Mouse (Mus musculus): ENCODE results near the gene Pgap3. TPM values are rescaled to one million over a fixed set of nuclear protein-coding genes. Genes with fewer than 3 reads are reported as not detected.

Pgap3 gene
- polyA plus RNA-seq, 1 experiment from 2014 or later = 8.2 TPM

DNA sequence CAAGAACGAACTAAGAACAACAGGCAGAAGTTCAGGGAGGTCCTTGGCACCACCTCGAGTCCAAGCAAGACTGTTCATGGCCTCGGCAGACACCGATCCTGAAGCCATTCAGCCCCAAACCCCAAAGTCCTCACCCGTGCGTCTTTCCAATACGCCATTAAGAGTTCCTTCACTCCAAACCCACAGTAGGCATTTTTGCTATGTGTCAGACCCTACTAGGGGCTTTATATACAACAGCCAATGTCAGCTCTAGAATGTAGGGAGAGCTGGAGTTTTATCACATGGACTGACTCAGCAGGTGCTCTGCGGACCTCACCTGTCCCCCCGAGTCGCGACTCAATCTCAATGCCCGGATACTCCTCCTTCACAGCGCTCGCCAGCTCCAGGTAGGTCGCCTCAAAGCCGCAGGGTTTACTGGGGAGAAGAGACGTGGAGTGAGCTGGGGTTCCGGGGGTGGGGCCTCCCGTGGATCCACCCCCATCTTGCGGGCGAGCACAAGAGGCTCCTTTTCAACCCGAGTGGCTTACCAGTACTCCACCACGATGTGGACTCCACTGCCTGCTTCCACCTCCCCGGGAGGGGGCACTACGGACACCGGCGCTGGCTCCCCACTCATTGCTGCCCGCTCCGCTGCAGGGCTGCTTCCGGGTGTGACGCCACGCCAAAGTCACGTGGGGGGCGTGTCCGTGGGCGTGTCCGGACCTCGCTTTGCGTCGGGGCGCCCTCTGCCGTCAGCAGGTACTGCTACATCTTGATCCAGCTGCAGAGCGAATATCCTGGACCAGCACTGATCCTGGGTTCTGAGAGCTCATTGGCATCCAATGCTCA, 38.3 kb upstream of the Pgap3 start, which contains the start of gene Mien1:
Mien1 (minus strand) TSS at position 661 of the 828 bp plus-strand sequence.
- Histone ChIP-seq H3K9ac (ENCODE audit: low read depth, low read length) (peak within 1 kb of the TSS; percentile 75), H3K36me3 (ENCODE audit: control insufficient read depth, insufficient read depth, low read length) (no peaks in the 10 kb centered on the region), H3K4me2 (ENCODE audit: low read length) (peak within 1 kb of the TSS; percentile 92), H3K27ac (ENCODE audit: low read depth, low read length) (peak within 1 kb of the TSS; percentile 69), H3K27me3 (replicated peaks; ENCODE audit: control insufficient read depth, insufficient read depth, low read length) (no peaks in the 10 kb centered on the region), H3K9me3 (ENCODE audit: control insufficient read depth, low read length) (no peaks in the 10 kb centered on the region), H3K4me1 (ENCODE audit: control insufficient read depth, insufficient read depth, low read depth, low read length) (peaks cover 3% of the 10 kb centered on the region), H3K4me3 (ENCODE audit: low read length) (peak within 1 kb of the TSS; percentile 78)
- ATAC-seq = peak; percentile 93
- WGBS = 2% methylated on average over 43 of the region's 43 CpGs

DNA sequence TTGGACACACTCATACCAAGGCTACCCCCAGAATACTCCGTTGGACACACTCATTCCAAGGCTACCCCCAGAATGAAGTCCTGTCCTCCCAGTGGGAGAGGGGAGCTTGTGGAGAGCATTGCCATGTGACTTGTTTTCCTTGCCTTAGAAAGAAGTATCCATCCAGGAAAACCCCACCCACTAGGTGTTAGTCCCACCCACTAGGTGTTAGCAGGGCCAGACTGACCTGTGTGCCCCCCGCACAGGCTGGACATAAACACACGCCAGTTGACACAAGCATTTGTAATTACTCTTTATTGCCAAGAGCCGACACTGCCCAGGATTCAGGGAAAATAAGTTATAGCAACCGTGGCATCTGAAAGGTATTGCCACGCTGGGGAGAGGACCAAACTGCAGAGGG, 37.2 kb upstream of the Pgap3 start:
- H3K27ac ChIP-seq (ENCODE audit: low read depth, low read length) = no peak overlapping the region
- no peaks in the 10 kb centered on the region for H3K9me3 ChIP-seq (ENCODE audit: control insufficient read depth, low read length)
- no peak overlapping the region; the same call in 1 of the 2 replicates for H3K4me2 ChIP-seq (ENCODE audit: low read length)
- ATAC-seq = no peak
- 86% methylated on average over 6 of the region's 6 CpGs for WGBS
- H3K27me3 ChIP-seq (replicated peaks; ENCODE audit: control insufficient read depth, insufficient read depth, low read length) = no peaks in the 10 kb centered on the region
- H3K36me3 ChIP-seq (ENCODE audit: control insufficient read depth, insufficient read depth, low read length) = no peaks in the 10 kb centered on the region
- no peak overlapping the region for H3K4me3 ChIP-seq (ENCODE audit: low read length)
- no peak overlapping the region for H3K9ac ChIP-seq (ENCODE audit: low read depth, low read length)
- H3K4me1 ChIP-seq (ENCODE audit: control insufficient read depth, insufficient read depth, low read depth, low read length) = peaks cover 3% of the 10 kb centered on the region

DNA sequence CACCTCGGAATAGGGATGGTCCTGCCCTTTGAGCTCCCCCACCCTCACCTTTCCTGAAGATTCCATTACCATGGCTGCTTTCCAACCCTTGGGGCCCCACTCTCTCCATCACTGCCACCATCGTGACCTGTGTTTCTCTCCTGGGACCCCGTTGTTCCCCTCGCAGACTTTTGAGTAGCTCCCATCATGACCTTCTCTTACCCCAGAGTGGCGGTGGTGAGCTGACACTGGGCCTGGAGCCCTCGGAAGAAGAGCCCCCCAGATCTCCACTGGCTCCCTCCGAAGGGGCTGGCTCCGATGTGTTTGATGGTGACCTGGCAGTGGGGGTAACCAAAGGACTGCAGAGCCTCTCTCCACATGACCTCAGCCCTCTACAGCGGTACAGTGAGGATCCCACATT, 35.4 kb upstream of the Pgap3 start:
- H3K27me3 ChIP-seq (replicated peaks; ENCODE audit: control insufficient read depth, insufficient read depth, low read length) = no peaks in the 10 kb centered on the region
- no peak overlapping the region for H3K4me2 ChIP-seq (ENCODE audit: low read length)
- no peak overlapping the region for H3K27ac ChIP-seq (ENCODE audit: low read depth, low read length)
- peaks cover 3% of the 10 kb centered on the region for H3K4me1 ChIP-seq (ENCODE audit: control insufficient read depth, insufficient read depth, low read depth, low read length)
- 91% methylated on average over 9 of the region's 9 CpGs for WGBS
- ATAC-seq = no peak
- no peak overlapping the region for H3K4me3 ChIP-seq (ENCODE audit: low read length)
- no peaks in the 10 kb centered on the region for H3K9me3 ChIP-seq (ENCODE audit: control insufficient read depth, low read length)
- H3K36me3 ChIP-seq (ENCODE audit: control insufficient read depth, insufficient read depth, low read length) = no peaks in the 10 kb centered on the region
- no peak overlapping the region for H3K9ac ChIP-seq (ENCODE audit: low read depth, low read length)

DNA sequence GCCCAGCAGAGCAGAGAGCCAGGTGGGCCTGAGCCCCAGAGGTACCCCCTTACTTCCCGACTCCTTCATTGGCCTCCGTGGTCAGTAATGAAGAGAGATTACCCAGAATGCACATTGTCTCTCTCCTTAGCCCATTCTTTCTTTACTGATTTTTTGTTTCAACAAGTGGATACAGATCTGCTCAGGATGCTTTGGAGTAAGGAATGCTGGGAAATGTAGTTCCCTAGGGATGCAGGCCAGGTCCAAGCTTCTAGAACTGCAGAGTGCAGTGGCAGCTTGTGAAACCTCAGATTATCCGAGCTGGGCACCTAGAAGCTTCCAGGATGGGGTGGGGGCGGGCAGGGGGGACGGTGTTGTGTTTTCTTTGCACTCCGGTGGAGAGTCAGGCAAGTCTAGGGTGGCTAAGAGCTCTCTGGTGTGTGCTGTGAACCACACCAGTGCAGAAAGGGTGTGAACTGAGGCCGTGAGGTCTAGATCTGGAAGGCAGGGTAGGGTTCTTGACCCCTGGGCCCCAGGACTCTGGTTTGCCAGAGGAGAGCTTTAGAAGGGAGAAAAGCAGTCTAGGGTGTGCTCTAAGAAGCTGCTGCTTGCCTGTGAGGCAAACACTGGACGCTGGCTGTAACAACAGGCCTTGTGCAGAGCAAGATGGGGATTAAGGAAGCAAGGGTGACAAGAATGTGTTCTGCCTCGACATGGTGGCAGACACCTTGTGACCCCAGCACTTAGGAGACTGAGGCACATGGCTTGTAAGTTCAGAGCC, 31.6 kb upstream of the Pgap3 start:
- WGBS = 78% methylated on average over 9 of the region's 9 CpGs
- H3K27me3 ChIP-seq (replicated peaks; ENCODE audit: control insufficient read depth, insufficient read depth, low read length) = no peaks in the 10 kb centered on the region
- ATAC-seq = no peak
- H3K9ac ChIP-seq (ENCODE audit: low read depth, low read length) = no peak overlapping the region
- no peak overlapping the region for H3K27ac ChIP-seq (ENCODE audit: low read depth, low read length)
- no peaks in the 10 kb centered on the region for H3K4me1 ChIP-seq (ENCODE audit: control insufficient read depth, insufficient read depth, low read depth, low read length)
- no peaks in the 10 kb centered on the region for H3K36me3 ChIP-seq (ENCODE audit: control insufficient read depth, insufficient read depth, low read length)
- H3K4me3 ChIP-seq (ENCODE audit: low read length) = no peak overlapping the region
- no peaks in the 10 kb centered on the region for H3K9me3 ChIP-seq (ENCODE audit: control insufficient read depth, low read length)
- H3K4me2 ChIP-seq (ENCODE audit: low read length) = no peak overlapping the region

DNA sequence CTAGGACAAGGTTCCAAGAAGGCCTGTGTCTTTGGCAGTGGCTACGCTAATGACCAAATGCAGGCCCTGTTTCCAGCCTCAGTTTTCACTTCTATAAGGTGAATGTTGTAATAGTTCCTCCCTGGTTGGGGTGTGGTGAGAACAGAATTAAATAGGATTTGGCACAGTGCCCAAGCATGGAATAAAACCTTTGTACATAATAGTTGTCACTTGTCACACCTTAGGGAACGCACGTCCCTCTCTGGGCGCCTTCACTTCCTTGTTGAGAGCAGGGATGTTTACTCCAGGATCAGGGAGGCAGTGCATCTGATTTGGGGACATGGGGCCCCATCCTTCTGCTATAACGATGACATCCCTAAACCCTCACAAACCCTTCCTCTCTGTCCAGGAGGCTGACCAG, 28.1 kb upstream of the Pgap3 start:
- no peaks in the 10 kb centered on the region for H3K4me1 ChIP-seq (ENCODE audit: control insufficient read depth, insufficient read depth, low read depth, low read length)
- no peak overlapping the region for H3K27ac ChIP-seq (ENCODE audit: low read depth, low read length)
- H3K4me2 ChIP-seq (ENCODE audit: low read length) = no peak overlapping the region
- 91% methylated on average over 5 of the region's 5 CpGs for WGBS
- ATAC-seq = no peak
- H3K9me3 ChIP-seq (ENCODE audit: control insufficient read depth, low read length) = no peaks in the 10 kb centered on the region
- no peaks in the 10 kb centered on the region for H3K36me3 ChIP-seq (ENCODE audit: control insufficient read depth, insufficient read depth, low read length)
- no peak overlapping the region for H3K9ac ChIP-seq (ENCODE audit: low read depth, low read length)
- H3K27me3 ChIP-seq (replicated peaks; ENCODE audit: control insufficient read depth, insufficient read depth, low read length) = no peaks in the 10 kb centered on the region
- H3K4me3 ChIP-seq (ENCODE audit: low read length) = no peak overlapping the region

DNA sequence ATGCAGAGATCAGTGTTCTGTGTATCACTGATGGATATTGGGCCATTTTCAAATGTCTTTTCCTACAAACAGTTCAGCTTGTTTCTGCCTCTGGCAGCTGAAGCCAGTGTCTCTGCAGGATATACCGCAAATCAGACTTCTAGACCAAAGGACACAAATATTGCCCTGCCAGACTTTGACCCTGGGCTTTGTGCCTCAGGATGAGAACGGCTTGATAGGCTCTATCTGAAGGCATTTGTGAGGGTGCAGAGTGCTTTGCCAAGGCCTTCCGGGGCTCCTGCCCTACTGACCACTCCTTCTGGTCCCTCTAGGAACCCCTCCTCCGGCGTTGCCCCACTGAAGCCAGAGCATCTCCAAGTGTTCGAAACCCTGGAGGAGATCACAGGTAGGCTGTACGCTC, 26.3 kb upstream of the Pgap3 start:
- no peak for ATAC-seq
- Histone ChIP-seq H3K36me3 (ENCODE audit: control insufficient read depth, insufficient read depth, low read length) (no peaks in the 10 kb centered on the region), H3K27me3 (replicated peaks; ENCODE audit: control insufficient read depth, insufficient read depth, low read length) (no peaks in the 10 kb centered on the region), H3K27ac (ENCODE audit: low read depth, low read length) (no peak overlapping the region), H3K4me1 (ENCODE audit: control insufficient read depth, insufficient read depth, low read depth, low read length) (no peaks in the 10 kb centered on the region), H3K4me2 (ENCODE audit: low read length) (no peak overlapping the region), H3K9me3 (ENCODE audit: control insufficient read depth, low read length) (no peaks in the 10 kb centered on the region), H3K4me3 (ENCODE audit: low read length) (no peak overlapping the region), H3K9ac (ENCODE audit: low read depth, low read length) (no peak overlapping the region)
- WGBS = 95% methylated on average over 7 of the region's 7 CpGs

DNA sequence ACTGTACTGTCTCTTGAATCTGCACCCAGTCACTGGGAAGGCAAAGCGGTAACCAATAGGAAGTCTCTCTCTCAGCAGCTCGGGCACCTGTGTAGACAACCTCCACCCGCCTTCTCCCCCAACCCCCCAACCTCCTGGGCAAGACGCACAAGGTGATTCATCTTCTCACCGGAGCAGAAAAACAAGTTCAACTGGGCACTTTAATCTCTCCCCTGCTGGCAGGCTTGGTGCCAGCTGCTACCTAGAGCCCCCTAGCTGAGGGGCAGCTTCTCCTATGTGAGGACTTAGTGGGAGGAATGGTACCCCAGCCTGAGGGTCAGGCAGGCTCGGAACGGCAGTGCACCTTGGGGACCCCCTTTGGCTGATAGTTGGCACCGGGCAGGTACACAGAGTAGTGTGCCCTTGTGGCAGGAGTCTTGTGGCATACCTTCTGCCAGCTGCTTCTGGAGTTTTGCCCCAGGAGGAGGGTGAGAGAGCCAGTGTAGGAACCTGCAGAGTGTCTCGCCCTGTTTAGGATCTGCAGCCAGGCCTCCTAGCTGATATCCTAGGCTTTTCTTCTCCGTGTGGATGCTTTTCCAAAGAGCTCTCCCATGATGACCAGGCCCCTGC, 18.8 kb upstream of the Pgap3 start:
- H3K27me3 ChIP-seq (replicated peaks; ENCODE audit: control insufficient read depth, insufficient read depth, low read length) = no peaks in the 10 kb centered on the region
- no peak overlapping the region for H3K27ac ChIP-seq (ENCODE audit: low read depth, low read length)
- no peak for ATAC-seq
- H3K9ac ChIP-seq (ENCODE audit: low read depth, low read length) = no peak overlapping the region
- whole genome bisulfite sequencing = 77% methylated on average over 10 of the region's 10 CpGs
- H3K4me1 ChIP-seq (ENCODE audit: control insufficient read depth, insufficient read depth, low read depth, low read length) = 0 out of 2 replicates have a peak, but pooled peaks cover under 1% of the 10 kb centered on the region
- no peaks in the 10 kb centered on the region for H3K9me3 ChIP-seq (ENCODE audit: control insufficient read depth, low read length)
- H3K4me3 ChIP-seq (ENCODE audit: low read length) = no peak overlapping the region
- no peaks in the 10 kb centered on the region for H3K36me3 ChIP-seq (ENCODE audit: control insufficient read depth, insufficient read depth, low read length)
- no peak overlapping the region for H3K4me2 ChIP-seq (ENCODE audit: low read length)

DNA sequence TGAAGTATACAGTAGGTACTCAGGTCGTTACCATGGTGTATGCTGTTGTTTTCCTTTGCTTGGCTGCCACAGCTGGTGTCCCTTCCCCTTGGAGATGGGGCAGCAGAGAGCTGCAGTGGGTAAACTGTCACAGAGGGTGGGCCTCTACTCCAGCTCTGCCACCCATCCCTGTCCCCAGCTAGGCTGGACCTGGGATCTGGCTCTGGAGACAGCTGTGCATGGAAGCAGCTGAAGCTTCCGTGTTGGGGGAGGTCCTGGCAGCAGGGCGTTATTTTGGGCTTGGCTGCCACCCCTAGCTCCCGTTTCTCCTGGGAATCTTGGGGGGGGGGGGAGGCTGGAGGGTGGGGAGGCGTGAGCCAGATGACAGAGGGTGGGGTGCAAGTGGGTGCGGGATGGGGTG, 18.0 kb upstream of the Pgap3 start:
- no peak overlapping the region for H3K9ac ChIP-seq (ENCODE audit: low read depth, low read length)
- H3K27ac ChIP-seq (ENCODE audit: low read depth, low read length) = no peak overlapping the region
- no peak overlapping the region for H3K4me2 ChIP-seq (ENCODE audit: low read length)
- no peaks in the 10 kb centered on the region for H3K36me3 ChIP-seq (ENCODE audit: control insufficient read depth, insufficient read depth, low read length)
- ATAC-seq = no peak
- H3K9me3 ChIP-seq (ENCODE audit: control insufficient read depth, low read length) = no peaks in the 10 kb centered on the region
- H3K4me1 ChIP-seq (ENCODE audit: control insufficient read depth, insufficient read depth, low read depth, low read length) = 0 out of 2 replicates have a peak, but pooled peaks cover 5% of the 10 kb centered on the region
- 68% methylated on average over 6 of the region's 6 CpGs for WGBS
- H3K27me3 ChIP-seq (replicated peaks; ENCODE audit: control insufficient read depth, insufficient read depth, low read length) = no peaks in the 10 kb centered on the region
- no peak overlapping the region for H3K4me3 ChIP-seq (ENCODE audit: low read length)

DNA sequence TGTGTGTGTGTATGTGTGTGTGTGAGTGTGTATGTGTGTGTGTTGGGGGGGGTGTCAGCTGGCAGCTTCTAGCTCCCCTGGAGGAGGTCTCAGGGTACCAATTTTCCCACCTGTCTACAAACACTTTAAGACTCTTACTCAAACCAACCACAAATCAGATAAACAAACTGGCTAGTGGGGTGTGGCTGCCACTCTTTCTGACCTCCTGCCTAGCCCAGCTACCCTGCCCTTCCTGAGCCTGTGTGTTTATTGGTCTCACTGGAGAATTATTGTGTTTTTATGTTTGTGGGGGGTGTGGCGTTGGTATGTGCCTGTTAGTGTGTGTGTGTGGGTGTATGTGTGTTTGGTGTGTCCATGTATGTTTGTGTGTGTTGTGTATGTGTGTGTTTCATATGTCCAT, 16.8 kb upstream of the Pgap3 start:
- WGBS = 84% methylated on average over 1 of the region's 1 CpGs
- H3K27me3 ChIP-seq (replicated peaks; ENCODE audit: control insufficient read depth, insufficient read depth, low read length) = peaks cover 3% of the 10 kb centered on the region
- no peaks in the 10 kb centered on the region for H3K36me3 ChIP-seq (ENCODE audit: control insufficient read depth, insufficient read depth, low read length)
- ATAC-seq = no peak
- H3K27ac ChIP-seq (ENCODE audit: low read depth, low read length) = no peak overlapping the region
- no peak overlapping the region for H3K4me2 ChIP-seq (ENCODE audit: low read length)
- no peak overlapping the region for H3K4me3 ChIP-seq (ENCODE audit: low read length)
- peaks cover 15% of the 10 kb centered on the region; the same call in 1 of the 2 replicates for H3K4me1 ChIP-seq (ENCODE audit: control insufficient read depth, insufficient read depth, low read depth, low read length)
- no peaks in the 10 kb centered on the region for H3K9me3 ChIP-seq (ENCODE audit: control insufficient read depth, low read length)
- no peak overlapping the region for H3K9ac ChIP-seq (ENCODE audit: low read depth, low read length)

All from hindbrain, embryonic 16.5 days (tissue).